18 mouse cellular contexts compared by ENCODE assay signal in genomic region chr6:22506871-22507270, GRCm38 (mm10).
DNase-seq lines count a peak whose midpoint lies in the region.
"Had no signal": no experiment of that assay in that cellular context is flagged by ENCODE, and none has a peak within 500 bp of the region (broad histone marks: within the 10 kb centered on the region; RNA-seq: fewer than 3 reads in every experiment).

No protein-coding gene starts in this region.

- no peaks in the 10 kb centered on the region for H3K4me1 ChIP-seq in heart, embryonic 10.5 days
- H3K4me1 ChIP-seq: forebrain, embryonic 10.5 days; heart, embryonic 13.5 days; hindbrain, embryonic 10.5 days; kidney, embryonic 15.5 days; limb, embryonic 12.5 days had no signal

- DNase-seq in heart, adult 11 months: peak; percentile 93
- no peak for DNase-seq in heart, embryonic 10.5 days (ENCODE audit: low spot score)
- DNase-seq in lung, postnatal 10 days: peak; percentile 14
- no peak for DNase-seq in lung, postnatal 36 days
- DNase-seq in adrenal gland, postnatal 14 days: peak; percentile 46
- peak; percentile 19 for DNase-seq in brain, adult 2 months (ENCODE audit: low read depth, low spot score)
- DNase-seq in kidney, adult 11 months: no peak
- DNase-seq: cerebellum, adult 9-11 months; gastrocnemius, postnatal 14 days; kidney, postnatal 36 days; layer of hippocampus, postnatal 36 days; liver, postnatal 0 days; thymus, postnatal 14 days had no signal

- H3K27me3 ChIP-seq in heart, embryonic 10.5 days (ENCODE audit: insufficient read depth, poor library complexity, severe bottlenecking): no peaks in the 10 kb centered on the region
- H3K27me3 ChIP-seq: heart, embryonic 13.5 days; kidney, embryonic 15.5 days; limb, embryonic 12.5 days had no signal

- 84% methylated on average over 1 of the region's 1 CpGs for WGBS in heart, embryonic 10.5 days

- H3K27ac ChIP-seq in heart, embryonic 10.5 days: no peak overlapping the region
- H3K27ac ChIP-seq: forebrain, embryonic 10.5 days; heart, embryonic 13.5 days; hindbrain, embryonic 10.5 days; kidney, embryonic 15.5 days; limb, embryonic 12.5 days had no signal

- H3K9me3 ChIP-seq in heart, embryonic 10.5 days: no peaks in the 10 kb centered on the region
- H3K9me3 ChIP-seq: forebrain, embryonic 10.5 days; heart, embryonic 13.5 days; hindbrain, embryonic 10.5 days; kidney, embryonic 15.5 days; limb, embryonic 12.5 days had no signal

- no peak overlapping the region for H3K4me3 ChIP-seq in heart, embryonic 10.5 days
- H3K4me3 ChIP-seq: forebrain, embryonic 10.5 days; heart, embryonic 13.5 days; hindbrain, embryonic 10.5 days; kidney, embryonic 15.5 days; limb, embryonic 12.5 days had no signal

- H3K36me3 ChIP-seq in heart, embryonic 10.5 days: no peaks in the 10 kb centered on the region
- H3K36me3 ChIP-seq: forebrain, embryonic 10.5 days; heart, embryonic 13.5 days; hindbrain, embryonic 10.5 days; kidney, embryonic 15.5 days; limb, embryonic 12.5 days had no signal

Comparison
In these comparisons a context has a peak if more than half of its experiments do, and no peak if none do; other contexts are left out.
1. DNase-seq: peak in heart, adult 11 months (single experiment), lung, postnatal 10 days (single experiment), adrenal gland, postnatal 14 days (single experiment) and brain, adult 2 months (single experiment); none in heart, embryonic 10.5 days (single experiment), lung, postnatal 36 days (single experiment) and kidney, adult 11 months (single experiment).